Mouse (Mus musculus): Measurements from ENCODE around the gene Axin2. TPM values are rescaled to one million over a fixed set of nuclear protein-coding genes. Genes with fewer than 3 reads are reported as not detected.

The Axin2 gene
- polyA plus RNA-seq, 1 experiment, result 17.9 TPM

GRCm38 (mm10) chr11:108981012-108981411 lies 60.9 kb downstream of the Axin2 start:
- TF ChIP-seq CTCF (IDR thresholded peaks at IDR 0.05; ENCODE audit: insufficient read depth, low read length) (no peak), POLR2A (IDR thresholded peaks at IDR 0.05; ENCODE audit: borderline replicate concordance, extremely low read depth, low read depth, low read length) (no peak)
- WGBS, result 62% methylated on average over 8 of the region's 8 CpGs
- no peak for DNase-seq
- no peak overlapping the region for H3K4me3 ChIP-seq (replicated peaks; ENCODE audit: extremely low read depth, low read depth, low read length)
- H3K4me1 ChIP-seq (ENCODE audit: control insufficient read depth, insufficient read depth, low read length), result peaks cover 8% of the 10 kb centered on the region; the same call in 1 of the 2 replicates

- Histone ChIP-seq H3K4me1 (ENCODE audit: control insufficient read depth, insufficient read depth, low read length) (peaks cover 8% of the 10 kb centered on the region; the same call in 1 of the 2 replicates), H3K4me3 (replicated peaks; ENCODE audit: extremely low read depth, low read depth, low read length) (no peak overlapping the region)
- WGBS, result 79% methylated on average over 7 of the region's 7 CpGs
- TF ChIP-seq CTCF (IDR thresholded peaks at IDR 0.05; ENCODE audit: insufficient read depth, low read length) (no peak), POLR2A (IDR thresholded peaks at IDR 0.05; ENCODE audit: borderline replicate concordance, extremely low read depth, low read depth, low read length) (no peak)
- DNase-seq, result no peak
These were observed 63.4 kb downstream of the Axin2 start for GRCm38 (mm10) chr11:108983409-108984064.

GRCm38 (mm10) chr11:108984711-108985419 lies 64.7 kb downstream of the Axin2 start:
- Histone ChIP-seq H3K4me1 (ENCODE audit: control insufficient read depth, insufficient read depth, low read length) (peaks cover 8% of the 10 kb centered on the region; the same call in 1 of the 2 replicates), H3K4me3 (replicated peaks; ENCODE audit: extremely low read depth, low read depth, low read length) (no peak overlapping the region)
- DNase-seq, result no peak
- no peak for TF ChIP-seq POLR2A (IDR thresholded peaks at IDR 0.05; ENCODE audit: borderline replicate concordance, extremely low read depth, low read depth, low read length)
- no peak for TF ChIP-seq CTCF (IDR thresholded peaks at IDR 0.05; ENCODE audit: insufficient read depth, low read length)
- WGBS, result 66% methylated on average over 5 of the region's 5 CpGs

- Histone ChIP-seq H3K4me3 (replicated peaks; ENCODE audit: extremely low read depth, low read depth, low read length) (no peak overlapping the region), H3K4me1 (ENCODE audit: control insufficient read depth, insufficient read depth, low read length) (peaks cover 2% of the 10 kb centered on the region; the same call in 1 of the 2 replicates)
- no peak for TF ChIP-seq CTCF (IDR thresholded peaks at IDR 0.05; ENCODE audit: insufficient read depth, low read length)
- no peak for TF ChIP-seq POLR2A (IDR thresholded peaks at IDR 0.05; ENCODE audit: borderline replicate concordance, extremely low read depth, low read depth, low read length)
- 79% methylated on average over 7 of the region's 7 CpGs for WGBS
- no peak for DNase-seq
These were observed 65.7 kb downstream of the Axin2 start for GRCm38 (mm10) chr11:108985836-108986235.

- H3K4me1 ChIP-seq (ENCODE audit: control insufficient read depth, insufficient read depth, low read length), result no peaks in the 10 kb centered on the region
- TF ChIP-seq CTCF (IDR thresholded peaks at IDR 0.05; ENCODE audit: insufficient read depth, low read length), result no peak
- TF ChIP-seq POLR2A (IDR thresholded peaks at IDR 0.05; ENCODE audit: borderline replicate concordance, extremely low read depth, low read depth, low read length), result no peak
- H3K4me3 ChIP-seq (replicated peaks; ENCODE audit: extremely low read depth, low read depth, low read length), result no peak overlapping the region
- WGBS, result 64% methylated on average over 3 of the region's 3 CpGs
- DNase-seq, result no peak
These were observed 67.1 kb downstream of the Axin2 start for GRCm38 (mm10) chr11:108987226-108987625.

- Histone ChIP-seq H3K4me1 (ENCODE audit: control insufficient read depth, insufficient read depth, low read length) (no peaks in the 10 kb centered on the region), H3K4me3 (replicated peaks; ENCODE audit: extremely low read depth, low read depth, low read length) (no peak overlapping the region)
- TF ChIP-seq CTCF (IDR thresholded peaks at IDR 0.05; ENCODE audit: insufficient read depth, low read length), result no peak
- no peak for TF ChIP-seq POLR2A (IDR thresholded peaks at IDR 0.05; ENCODE audit: borderline replicate concordance, extremely low read depth, low read depth, low read length)
- WGBS, result 88% methylated on average over 4 of the region's 4 CpGs
- DNase-seq, result no peak
These were observed 67.6 kb downstream of the Axin2 start for GRCm38 (mm10) chr11:108987705-108988104.

DNA sequence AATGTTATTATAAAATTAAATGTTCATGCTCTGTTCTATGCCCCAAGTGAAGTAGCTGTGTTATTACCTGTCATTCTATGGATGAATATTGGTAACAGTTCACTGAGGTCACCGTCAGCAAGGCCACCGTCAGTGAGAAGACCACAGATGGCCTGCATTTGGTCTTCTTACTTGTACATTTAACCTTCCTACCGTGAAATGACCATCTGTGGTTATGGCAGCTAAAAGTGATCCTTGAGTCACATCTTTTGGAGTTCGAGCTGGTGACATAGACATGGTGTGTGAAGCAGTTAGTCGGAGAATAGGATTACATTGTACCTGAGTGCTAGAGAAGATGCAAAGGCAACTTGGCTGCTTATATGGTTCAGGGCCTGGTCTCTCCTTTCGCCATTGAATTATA lies 68.1 kb downstream of the Axin2 start:
- no peak overlapping the region for H3K4me3 ChIP-seq (replicated peaks; ENCODE audit: extremely low read depth, low read depth, low read length)
- no peaks in the 10 kb centered on the region for H3K4me1 ChIP-seq (ENCODE audit: control insufficient read depth, insufficient read depth, low read length)
- WGBS, result 94% methylated on average over 6 of the region's 6 CpGs
- DNase-seq, result no peak
- TF ChIP-seq POLR2A (IDR thresholded peaks at IDR 0.05; ENCODE audit: borderline replicate concordance, extremely low read depth, low read depth, low read length) (no peak), CTCF (IDR thresholded peaks at IDR 0.05; ENCODE audit: insufficient read depth, low read length) (no peak)

DNA sequence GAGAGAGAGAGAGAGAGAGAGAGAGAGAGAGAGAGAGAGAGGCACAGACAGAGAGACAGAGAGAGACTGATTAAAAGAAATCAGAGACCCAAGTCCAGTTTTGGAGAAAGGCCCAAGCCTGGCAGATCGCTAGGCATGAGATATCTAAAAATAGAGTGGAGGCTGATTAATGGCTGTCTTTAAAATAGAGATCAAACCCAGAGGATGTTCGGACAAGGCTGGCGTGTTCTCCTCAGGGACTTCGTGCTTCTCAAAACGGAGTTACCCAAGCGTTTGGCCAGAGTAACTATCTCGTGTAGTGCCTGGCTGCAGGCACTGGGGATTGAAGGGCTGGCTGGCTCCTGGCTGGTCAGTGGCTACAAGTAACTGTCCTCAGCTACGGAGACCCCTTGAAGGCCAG lies 69.8 kb downstream of the Axin2 start:
- Histone ChIP-seq H3K4me3 (replicated peaks; ENCODE audit: extremely low read depth, low read depth, low read length) (no peak overlapping the region), H3K4me1 (ENCODE audit: control insufficient read depth, insufficient read depth, low read length) (no peaks in the 10 kb centered on the region)
- DNase-seq, result no peak
- WGBS, result 68% methylated on average over 8 of the region's 8 CpGs
- TF ChIP-seq POLR2A (IDR thresholded peaks at IDR 0.05; ENCODE audit: borderline replicate concordance, extremely low read depth, low read depth, low read length) (no peak), CTCF (IDR thresholded peaks at IDR 0.05; ENCODE audit: insufficient read depth, low read length) (no peak)

GRCm38 (mm10) chr11:108993414-108993813 lies 73.3 kb downstream of the Axin2 start:
- no peak for DNase-seq
- no peak for TF ChIP-seq CTCF (IDR thresholded peaks at IDR 0.05; ENCODE audit: insufficient read depth, low read length)
- no peak for TF ChIP-seq POLR2A (IDR thresholded peaks at IDR 0.05; ENCODE audit: borderline replicate concordance, extremely low read depth, low read depth, low read length)
- WGBS, result 97% methylated on average over 6 of the region's 6 CpGs
- Histone ChIP-seq H3K4me1 (ENCODE audit: control insufficient read depth, insufficient read depth, low read length) (peaks cover 2% of the 10 kb centered on the region; the same call in 1 of the 2 replicates), H3K4me3 (replicated peaks; ENCODE audit: extremely low read depth, low read depth, low read length) (no peak overlapping the region)
